Mouse (Mus musculus): ENCODE measurements around the gene Prss22. TPM values are rescaled to one million over a fixed set of nuclear protein-coding genes. Genes with fewer than 3 reads are reported as not detected.
"Not testable (repeated sequence)": the region's sequence is repeated elsewhere in the genome, so short reads cannot be mapped to it uniquely, and the experiment has no call there.

Gene Prss22
- polyA plus RNA-seq, 1 experiment, result 1.4 TPM

DNA sequence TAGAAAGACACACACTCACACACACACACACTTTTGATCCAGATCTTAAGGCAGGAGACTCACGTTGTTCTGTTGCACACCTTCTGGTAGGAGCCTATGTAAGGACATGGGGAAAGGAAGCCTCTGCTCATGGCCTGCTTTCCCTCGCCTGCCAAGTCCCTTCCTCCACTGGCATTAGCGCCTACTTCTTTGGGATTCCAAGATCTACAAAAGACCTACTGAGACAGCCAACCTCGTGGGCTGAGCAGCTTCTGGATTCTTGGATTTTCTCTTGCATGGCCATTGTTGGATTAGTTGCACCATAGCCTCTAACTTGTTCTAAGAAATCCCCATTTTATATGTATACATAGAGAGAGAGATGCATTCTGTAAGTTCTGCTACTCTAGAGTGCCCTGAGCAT lies 47.1 kb downstream of the Prss22 start:
- DNase-seq (ENCODE audit: extremely low spot score in 1 of 2, low spot score in 1 of 2), result not testable (repeated sequence)

DNA sequence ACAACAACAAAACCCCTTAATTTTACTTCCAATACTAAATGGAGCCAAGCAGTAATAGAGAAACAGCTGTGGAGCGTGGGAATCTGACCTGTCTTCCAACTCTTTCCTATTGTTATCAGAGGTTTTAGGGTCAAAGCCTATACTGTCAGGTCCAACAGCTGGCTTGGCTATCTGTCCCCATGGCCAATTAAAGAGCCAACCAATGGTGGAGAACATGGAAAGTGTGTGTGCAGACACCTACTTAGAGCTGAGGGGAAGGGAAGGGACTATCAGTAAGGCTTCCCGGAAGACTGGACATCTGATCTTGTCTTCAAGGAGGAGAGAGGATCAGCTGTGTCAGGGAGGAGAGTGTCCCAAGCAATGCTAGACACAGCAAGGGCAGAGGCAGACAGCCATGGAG lies 48.8 kb downstream of the Prss22 start:
- no peak for DNase-seq (ENCODE audit: extremely low spot score in 1 of 2, low spot score in 1 of 2)

- peak in 1 of 2 experiments; percentile 20 for DNase-seq (ENCODE audit: extremely low spot score in 1 of 2, low spot score in 1 of 2)
Measured at GRCm38 (mm10) chr17:23947486-23947885, 50.4 kb downstream of the Prss22 start.

Other genes starting within 250 kb of the Prss22 start
- gene Flywch1, start 226.5 kb downstream of the Prss22 start, polyA plus RNA-seq (2012; rRNA removed), result 208 and 231 TPM in 2 replicates
- 38.8 and 41.8 TPM in 2 replicates for gene Flywch2, start 212.0 kb downstream of the Prss22 start, polyA plus RNA-seq (2012; rRNA removed)
- 732 and 866 TPM in 2 replicates for gene Srrm2, start 207.6 kb downstream of the Prss22 start, polyA plus RNA-seq (2012; rRNA removed)
- gene Elob, start 169.0 kb downstream of the Prss22 start, polyA plus RNA-seq (2012; rRNA removed), result 610 and 742 TPM in 2 replicates
- gene Prss33, start 162.0 kb downstream of the Prss22 start, polyA plus RNA-seq (2012; rRNA removed), result 0.16 and 1.0 TPM in 2 replicates
- 0.06 and 0.10 TPM in 2 replicates for gene Prss32, start 154.2 kb downstream of the Prss22 start, polyA plus RNA-seq (2012; rRNA removed)
- gene Prss41, start 153.9 kb downstream of the Prss22 start, polyA plus RNA-seq (2012; rRNA removed), result 0.10 and 0.15 TPM in 2 replicates
- not detected in 2 replicates for gene Prss21, start 130.0 kb downstream of the Prss22 start, polyA plus RNA-seq (2012; rRNA removed)
- not detected in 2 replicates for gene Dcpp1, start 117.2 kb downstream of the Prss22 start, polyA plus RNA-seq (2012; rRNA removed)
- gene Dcpp2, start 117.2 kb downstream of the Prss22 start, polyA plus RNA-seq (2012; rRNA removed), result not detected in 2 replicates
- gene Dcpp3, start 80.6 kb downstream of the Prss22 start, polyA plus RNA-seq (2012; rRNA removed), result not detected in 2 replicates
- not detected in 2 replicates for gene Sbp, start 56.4 kb downstream of the Prss22 start, polyA plus RNA-seq (2012; rRNA removed)
- not detected in 2 replicates for gene Sbpl, start 42.8 kb downstream of the Prss22 start, polyA plus RNA-seq (2012; rRNA removed)
- 1.0 and 4.4 TPM in 2 replicates for gene Prss30, start 17.5 kb downstream of the Prss22 start, polyA plus RNA-seq (2012; rRNA removed)
- gene Prss27, start 40.0 kb upstream of the Prss22 start, polyA plus RNA-seq (2012; rRNA removed), result not detected in 2 replicates
- 29.0 and 29.8 TPM in 2 replicates for gene Kctd5, start 75.4 kb upstream of the Prss22 start, polyA plus RNA-seq (2012; rRNA removed)
- 40.4 and 40.9 TPM in 2 replicates for gene Pdpk1, start 152.8 kb upstream of the Prss22 start, polyA plus RNA-seq (2012; rRNA removed)
- gene Amdhd2, start 165.7 kb upstream of the Prss22 start, polyA plus RNA-seq (2012; rRNA removed), result 38.9 and 39.1 TPM in 2 replicates
- gene Atp6v0c, start 171.6 kb upstream of the Prss22 start, polyA plus RNA-seq (2012; rRNA removed), result 2,732 and 2,987 TPM in 2 replicates
- gene Tbc1d24, start 207.5 kb upstream of the Prss22 start, polyA plus RNA-seq (2012; rRNA removed), result 48.3 and 56.9 TPM in 2 replicates
- 7.4 and 9.1 TPM in 2 replicates for gene Ntn3, start 211.4 kb upstream of the Prss22 start, polyA plus RNA-seq (2012; rRNA removed)
- 18.6 and 19.1 TPM in 2 replicates for gene Tedc2, start 222.8 kb upstream of the Prss22 start, polyA plus RNA-seq (2012; rRNA removed)

Measured in frontal cortex, adult 2 months (tissue).